Mouse (Mus musculus) stomach, embryonic 16.5 days (tissue): ENCODE results near the gene Tgm1. TPM values are rescaled to one million over a fixed set of nuclear protein-coding genes. Genes with fewer than 3 reads are reported as not detected.
A peak's percentile ranks its signal among the peaks of the same experiment; 100 is the strongest.

ENCODE experiments used
- ATAC-seq: fragments of 200-750 bp; cut with Nextera tagmentation; 2 replicates; pipeline ENCODE4 v1.8.0; 2017; ENCODE audit warnings: moderate number of reproducible peaks, moderate TSS enrichment; ENCODE audit not compliant: insufficient read depth, low FRiP score
- H3K27ac ChIP-seq: fragments of 300-500 bp; sonication (generic); 2 replicates; pipeline ENCODE4 v1.5.1; 2014; ENCODE audit warnings: low read length
- H3K27me3 ChIP-seq: fragments of 300-500 bp; sonication (generic); 2 replicates; pipeline ENCODE4 v1.6.1; 2014; ENCODE audit warnings: low read length, control low read depth, mixed read lengths; ENCODE audit not compliant: control insufficient read depth, insufficient read depth
- H3K36me3 ChIP-seq: fragments of 300-500 bp; sonication (generic); 2 replicates; pipeline ENCODE4 v1.6.1; 2014; ENCODE audit warnings: low read length; ENCODE audit not compliant: control insufficient read depth, insufficient read depth
- H3K4me1 ChIP-seq: fragments of 300-500 bp; sonication (generic); 2 replicates; pipeline ENCODE4 v1.6.1; 2014; ENCODE audit warnings: low read length, control low read depth, mixed read lengths; ENCODE audit not compliant: control insufficient read depth, insufficient read depth
- H3K4me2 ChIP-seq: fragments of 300-500 bp; sonication (generic); 2 replicates; pipeline ENCODE4 v1.6.1; 2014; ENCODE audit warnings: low read depth, low read length, mixed read lengths
- H3K4me3 ChIP-seq: fragments of 300-500 bp; sonication (generic); replicated peaks from 2 replicates; pipeline ENCODE4 v1.5.1; 2014; ENCODE audit warnings: mild to moderate bottlenecking, low read length
- H3K9ac ChIP-seq: fragments of 300-500 bp; sonication (generic); 2 replicates; pipeline ENCODE4 v1.6.1; 2014; ENCODE audit warnings: low read length
- H3K9me3 ChIP-seq: fragments of 300-500 bp; sonication (generic); replicated peaks from 2 replicates; pipeline ENCODE4 v1.6.1; 2016; ENCODE audit warnings: low read length, control low read depth; ENCODE audit not compliant: control insufficient read depth
- whole genome bisulfite sequencing: fragments of 180-500 bp; shearing (Covaris S2); extraction: QIAGEN DNeasy Blood & Tissue Kit; methylation state at CpG from one replicate; pipeline ENCODE4 v1.1.7; 2014; 5-methylcytosine and 5-hydroxymethylcytosine counted together
- polyA plus RNA-seq: library from polyadenylated mRNA; unstranded; fragments of >200 nt; fragmentation: Nextera tagmentation; extraction: Ambion mirVana; gene quantifications from 2 replicates; pipeline ENCODE4 v1.2.1, GENCODE M21; 2015

Gene Tgm1
- polyA plus RNA-seq, 1 experiment from 2014 or later = 53.1 TPM

- no peak overlapping the region for H3K4me3 ChIP-seq
- H3K4me1 ChIP-seq = peaks cover 7% of the 10 kb centered on the region
- H3K4me2 ChIP-seq = no peak overlapping the region
- H3K27me3 ChIP-seq = no peaks in the 10 kb centered on the region
- no peak overlapping the region for H3K27ac ChIP-seq
- ATAC-seq = no peak
- no peaks in the 10 kb centered on the region for H3K36me3 ChIP-seq
- no peak overlapping the region for H3K9ac ChIP-seq
- no peaks in the 10 kb centered on the region for H3K9me3 ChIP-seq
- 80% methylated on average over 6 of the region's 6 CpGs for WGBS
Observed at GRCm38 (mm10) chr14:55719737-55720136, 6.0 kb upstream of the Tgm1 start.

- Histone ChIP-seq H3K27ac (no peak overlapping the region), H3K27me3 (no peaks in the 10 kb centered on the region), H3K4me3 (no peak overlapping the region), H3K4me2 (no peak overlapping the region), H3K4me1 (peaks cover 20% of the 10 kb centered on the region), H3K36me3 (no peaks in the 10 kb centered on the region), H3K9ac (no peak overlapping the region), H3K9me3 (no peaks in the 10 kb centered on the region)
- 79% methylated on average over 8 of the region's 8 CpGs for WGBS
- ATAC-seq = no peak
Observed at GRCm38 (mm10) chr14:55716884-55717283, 3.2 kb upstream of the Tgm1 start.

- Histone ChIP-seq H3K9me3 (no peaks in the 10 kb centered on the region), H3K36me3 (no peaks in the 10 kb centered on the region), H3K4me2 (no peak overlapping the region), H3K27ac (peak overlapping the region; percentile 79), H3K4me1 (peaks cover 17% of the 10 kb centered on the region), H3K9ac (no peak overlapping the region), H3K4me3 (no peak overlapping the region), H3K27me3 (no peaks in the 10 kb centered on the region)
- no peak for ATAC-seq
- WGBS = 92% methylated on average over 6 of the region's 6 CpGs
Observed at GRCm38 (mm10) chr14:55716271-55716670, 2.5 kb upstream of the Tgm1 start.

- WGBS = 30% methylated on average over 6 of the region's 6 CpGs
- Histone ChIP-seq H3K9me3 (no peaks in the 10 kb centered on the region), H3K4me1 (peaks cover 15% of the 10 kb centered on the region), H3K4me3 (no peak overlapping the region), H3K36me3 (no peaks in the 10 kb centered on the region), H3K27ac (peak overlapping the region; percentile 87), H3K27me3 (no peaks in the 10 kb centered on the region), H3K4me2 (no peak overlapping the region), H3K9ac (no peak overlapping the region)
- ATAC-seq = peak; percentile 78
Observed at GRCm38 (mm10) chr14:55714893-55715292, 1.2 kb upstream of the Tgm1 start.

GRCm38 (mm10) chr14:55713007-55713728 lies 558 bp downstream of the Tgm1 start:
- Histone ChIP-seq H3K9ac (peak overlapping the region; percentile 68), H3K27ac (peak overlapping the region; percentile 87), H3K9me3 (no peaks in the 10 kb centered on the region), H3K36me3 (no peaks in the 10 kb centered on the region), H3K4me3 (peak overlapping the region; percentile 37), H3K27me3 (no peaks in the 10 kb centered on the region), H3K4me1 (peaks cover 15% of the 10 kb centered on the region), H3K4me2 (peak overlapping the region; percentile 53)
- 11% methylated on average over 25 of the region's 25 CpGs for WGBS
- ATAC-seq = peak; percentile 48; the same call in 1 of the 2 replicates

- no peak for ATAC-seq
- Histone ChIP-seq H3K36me3 (no peaks in the 10 kb centered on the region), H3K9ac (peak overlapping the region; percentile 68; the same call in 1 of the 2 replicates), H3K4me2 (peak overlapping the region; percentile 11; the same call in 1 of the 2 replicates), H3K27me3 (no peaks in the 10 kb centered on the region), H3K27ac (peak overlapping the region; percentile 87), H3K4me1 (peaks cover 15% of the 10 kb centered on the region), H3K9me3 (no peaks in the 10 kb centered on the region), H3K4me3 (peak overlapping the region; percentile 37)
- WGBS = 78% methylated on average over 7 of the region's 7 CpGs
Observed at GRCm38 (mm10) chr14:55711786-55712185, 1.9 kb downstream of the Tgm1 start.

GRCm38 (mm10) chr14:55709509-55709908 lies 4.2 kb downstream of the Tgm1 start:
- WGBS = 64% methylated on average over 4 of the region's 4 CpGs
- Histone ChIP-seq H3K36me3 (no peaks in the 10 kb centered on the region), H3K4me3 (no peak overlapping the region), H3K9ac (no peak overlapping the region), H3K27me3 (no peaks in the 10 kb centered on the region), H3K27ac (no peak overlapping the region), H3K4me1 (peaks cover 10% of the 10 kb centered on the region), H3K4me2 (0 out of 2 replicates have a peak overlapping the region, but pooled peaks have one; percentile 20), H3K9me3 (no peaks in the 10 kb centered on the region)
- no peak for ATAC-seq

- Histone ChIP-seq H3K4me1 (no peaks in the 10 kb centered on the region), H3K36me3 (no peaks in the 10 kb centered on the region), H3K27me3 (no peaks in the 10 kb centered on the region), H3K27ac (no peak overlapping the region), H3K9me3 (no peaks in the 10 kb centered on the region), H3K4me3 (no peak overlapping the region), H3K9ac (no peak overlapping the region), H3K4me2 (no peak overlapping the region)
- WGBS = 59% methylated on average over 5 of the region's 5 CpGs
- ATAC-seq = no peak
Observed at GRCm38 (mm10) chr14:55707397-55707796, 6.3 kb downstream of the Tgm1 start.

GRCm38 (mm10) chr14:55706051-55706600 lies 7.6 kb downstream of the Tgm1 start:
- H3K27ac ChIP-seq = no peak overlapping the region
- H3K4me1 ChIP-seq = no peaks in the 10 kb centered on the region
- no peak overlapping the region for H3K4me3 ChIP-seq
- no peaks in the 10 kb centered on the region for H3K9me3 ChIP-seq
- no peak overlapping the region for H3K4me2 ChIP-seq
- no peaks in the 10 kb centered on the region for H3K27me3 ChIP-seq
- 80% methylated on average over 8 of the region's 8 CpGs for WGBS
- no peak for ATAC-seq
- H3K9ac ChIP-seq = no peak overlapping the region
- H3K36me3 ChIP-seq = no peaks in the 10 kb centered on the region
